Mouse (Mus musculus): ENCODE measurements around the gene Slc7a7. TPM values are rescaled to one million over a fixed set of nuclear protein-coding genes. Genes with fewer than 3 reads are reported as not detected.

The Slc7a7 gene
- total RNA-seq, 1 experiment = 93.1 TPM

- TF ChIP-seq ZC3H11A (IDR thresholded peaks at IDR 0.05; ENCODE audit: borderline replicate concordance, low read depth, low read length) (no peak), HCFC1 (IDR thresholded peaks at IDR 0.05; ENCODE audit: borderline replicate concordance, insufficient read depth, low read length) (no peak), CHD2 (IDR thresholded peaks at IDR 0.05; ENCODE audit: low read depth, low read length) (no peak), MAFK (IDR thresholded peaks at IDR 0.05; ENCODE audit: insufficient read depth, low read depth, low read length) (no peak), ZNF384 (IDR thresholded peaks at IDR 0.05; ENCODE audit: low read depth, low read length) (no peak)
- Histone ChIP-seq H3K27ac (ENCODE audit: insufficient read depth, low read depth, low read length, poor library complexity, severe bottlenecking) (no peak overlapping the region), H3K4me1 (ENCODE audit: control insufficient read depth in 2 of 2, insufficient read depth in 2 of 2, low read length in 2 of 2, poor library complexity in 1 of 2) (peaks cover 9 to 28% of the 10 kb centered on the region in 2 experiments), H3K9ac (ENCODE audit: insufficient read depth, low read depth, low read length, poor library complexity, severe bottlenecking) (no peak overlapping the region), H3K36me3 (ENCODE audit: control insufficient read depth, insufficient read depth, low read length, poor library complexity, severe bottlenecking) (peaks cover 2% of the 10 kb centered on the region; the same call in 1 of the 2 replicates), H3K4me3 (ENCODE audit: insufficient read depth in 1 of 2, low read depth in 1 of 2, low read length in 2 of 2, poor library complexity in 1 of 2, severe bottlenecking in 1 of 2) (no peak overlapping the region), H3K9me3 (ENCODE audit: control insufficient read depth, insufficient read depth, low read depth, low read length) (no peaks in the 10 kb centered on the region)
- in situ Hi-C loops (cut with MboI; ENCODE audit: low sequenced_read_pairs in 2 of 2, unreplicated experiment in 2 of 2) = no loop called here
- no peak for DNase-seq (ENCODE audit: low read depth, low spot score)
Observed at GRCm38 (mm10) chr14:54441365-54441764, 23.8 kb upstream of the Slc7a7 start.

GRCm38 (mm10) chr14:54440538-54440937 is 23.0 kb upstream of the Slc7a7 start:
- peaks cover 2% of the 10 kb centered on the region; the same call in 1 of the 2 replicates for H3K36me3 ChIP-seq (ENCODE audit: control insufficient read depth, insufficient read depth, low read length, poor library complexity, severe bottlenecking)
- in situ Hi-C loops (cut with MboI; ENCODE audit: low sequenced_read_pairs in 2 of 2, unreplicated experiment in 2 of 2) = no loop called here
- no peak overlapping the region for H3K9ac ChIP-seq (ENCODE audit: insufficient read depth, low read depth, low read length, poor library complexity, severe bottlenecking)
- no peak overlapping the region for H3K27ac ChIP-seq (ENCODE audit: insufficient read depth, low read depth, low read length, poor library complexity, severe bottlenecking)
- TF ChIP-seq HCFC1 (IDR thresholded peaks at IDR 0.05; ENCODE audit: borderline replicate concordance, insufficient read depth, low read length) (no peak), ZC3H11A (IDR thresholded peaks at IDR 0.05; ENCODE audit: borderline replicate concordance, low read depth, low read length) (no peak), MAFK (IDR thresholded peaks at IDR 0.05; ENCODE audit: insufficient read depth, low read depth, low read length) (no peak), CHD2 (IDR thresholded peaks at IDR 0.05; ENCODE audit: low read depth, low read length) (no peak), ZNF384 (IDR thresholded peaks at IDR 0.05; ENCODE audit: low read depth, low read length) (no peak)
- no peak overlapping the region for H3K4me3 ChIP-seq (ENCODE audit: insufficient read depth in 1 of 2, low read depth in 1 of 2, low read length in 2 of 2, poor library complexity in 1 of 2, severe bottlenecking in 1 of 2)
- H3K9me3 ChIP-seq (ENCODE audit: control insufficient read depth, insufficient read depth, low read depth, low read length) = no peaks in the 10 kb centered on the region
- peaks cover 9 to 29% of the 10 kb centered on the region in 2 experiments for H3K4me1 ChIP-seq (ENCODE audit: control insufficient read depth in 2 of 2, insufficient read depth in 2 of 2, low read length in 2 of 2, poor library complexity in 1 of 2)
- DNase-seq (ENCODE audit: low read depth, low spot score) = no peak

GRCm38 (mm10) chr14:54439610-54440009 is 22.0 kb upstream of the Slc7a7 start:
- no peak for DNase-seq (ENCODE audit: low read depth, low spot score)
- in situ Hi-C loops (cut with MboI; ENCODE audit: low sequenced_read_pairs in 2 of 2, unreplicated experiment in 2 of 2) = no loop called here
- TF ChIP-seq MAFK (IDR thresholded peaks at IDR 0.05; ENCODE audit: insufficient read depth, low read depth, low read length) (no peak), ZC3H11A (IDR thresholded peaks at IDR 0.05; ENCODE audit: borderline replicate concordance, low read depth, low read length) (no peak), HCFC1 (IDR thresholded peaks at IDR 0.05; ENCODE audit: borderline replicate concordance, insufficient read depth, low read length) (no peak), CHD2 (IDR thresholded peaks at IDR 0.05; ENCODE audit: low read depth, low read length) (no peak), ZNF384 (IDR thresholded peaks at IDR 0.05; ENCODE audit: low read depth, low read length) (no peak)
- H3K4me3 ChIP-seq (ENCODE audit: insufficient read depth in 1 of 2, low read depth in 1 of 2, low read length in 2 of 2, poor library complexity in 1 of 2, severe bottlenecking in 1 of 2) = no peak overlapping the region
- peaks cover 9 to 30% of the 10 kb centered on the region in 2 experiments for H3K4me1 ChIP-seq (ENCODE audit: control insufficient read depth in 2 of 2, insufficient read depth in 2 of 2, low read length in 2 of 2, poor library complexity in 1 of 2)
- H3K27ac ChIP-seq (ENCODE audit: insufficient read depth, low read depth, low read length, poor library complexity, severe bottlenecking) = no peak overlapping the region
- H3K9ac ChIP-seq (ENCODE audit: insufficient read depth, low read depth, low read length, poor library complexity, severe bottlenecking) = no peak overlapping the region
- H3K36me3 ChIP-seq (ENCODE audit: control insufficient read depth, insufficient read depth, low read length, poor library complexity, severe bottlenecking) = peaks cover 2% of the 10 kb centered on the region; the same call in 1 of the 2 replicates
- H3K9me3 ChIP-seq (ENCODE audit: control insufficient read depth, insufficient read depth, low read depth, low read length) = no peaks in the 10 kb centered on the region

GRCm38 (mm10) chr14:54439155-54439554 is 21.6 kb upstream of the Slc7a7 start:
- Histone ChIP-seq H3K9ac (ENCODE audit: insufficient read depth, low read depth, low read length, poor library complexity, severe bottlenecking) (no peak overlapping the region), H3K4me1 (ENCODE audit: control insufficient read depth in 2 of 2, insufficient read depth in 2 of 2, low read length in 2 of 2, poor library complexity in 1 of 2) (peaks cover 13 to 28% of the 10 kb centered on the region in 2 experiments), H3K9me3 (ENCODE audit: control insufficient read depth, insufficient read depth, low read depth, low read length) (no peaks in the 10 kb centered on the region), H3K4me3 (ENCODE audit: insufficient read depth in 1 of 2, low read depth in 1 of 2, low read length in 2 of 2, poor library complexity in 1 of 2, severe bottlenecking in 1 of 2) (no peak overlapping the region), H3K27ac (ENCODE audit: insufficient read depth, low read depth, low read length, poor library complexity, severe bottlenecking) (no peak overlapping the region), H3K36me3 (ENCODE audit: control insufficient read depth, insufficient read depth, low read length, poor library complexity, severe bottlenecking) (peaks cover 2% of the 10 kb centered on the region; the same call in 1 of the 2 replicates)
- no peak for DNase-seq (ENCODE audit: low read depth, low spot score)
- TF ChIP-seq HCFC1 (IDR thresholded peaks at IDR 0.05; ENCODE audit: borderline replicate concordance, insufficient read depth, low read length) (no peak), ZNF384 (IDR thresholded peaks at IDR 0.05; ENCODE audit: low read depth, low read length) (no peak), CHD2 (IDR thresholded peaks at IDR 0.05; ENCODE audit: low read depth, low read length) (no peak), ZC3H11A (IDR thresholded peaks at IDR 0.05; ENCODE audit: borderline replicate concordance, low read depth, low read length) (no peak), MAFK (IDR thresholded peaks at IDR 0.05; ENCODE audit: insufficient read depth, low read depth, low read length) (no peak)
- in situ Hi-C loops (cut with MboI; ENCODE audit: low sequenced_read_pairs in 2 of 2, unreplicated experiment in 2 of 2) = no loop called here
